Mouse (Mus musculus): ENCODE measurements around the gene Nedd9. TPM values are rescaled to one million over a fixed set of nuclear protein-coding genes. Genes with fewer than 3 reads are reported as not detected.

Nedd9 gene
- polyA plus RNA-seq, 1 experiment from 2014 or later = 19.3 TPM

DNA sequence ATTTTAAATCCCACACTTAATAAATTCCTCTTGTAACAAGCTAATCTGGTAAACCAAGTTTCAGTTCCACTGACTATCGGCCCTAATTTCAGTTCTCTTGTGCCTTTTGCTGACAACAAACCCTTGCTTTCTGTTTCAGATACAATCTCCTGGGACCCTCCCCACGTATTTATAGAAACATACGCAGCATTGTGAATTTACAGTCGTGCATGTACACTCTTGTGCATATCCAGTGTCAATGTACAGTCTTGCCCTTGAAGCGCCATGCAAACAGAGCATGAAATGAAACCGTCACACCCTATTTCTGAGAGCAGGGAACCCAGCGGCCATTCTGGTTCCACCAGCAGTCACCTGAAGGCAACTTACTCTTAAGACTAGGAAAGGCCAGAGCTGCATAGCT, 4.4 kb upstream of the Nedd9 start:
- Histone ChIP-seq H3K4me1 (peaks cover 4% of the 10 kb centered on the region; the same call in 1 of the 2 replicates), H3K9ac (no peak overlapping the region), H3K36me3 (no peaks in the 10 kb centered on the region), H3K27me3 (replicated peaks) (peaks cover 11% of the 10 kb centered on the region; the same call in 1 of the 2 replicates), H3K9me3 (no peaks in the 10 kb centered on the region), H3K27ac (replicated peaks) (no peak overlapping the region), H3K4me2 (no peak overlapping the region), H3K4me3 (no peak overlapping the region)
- WGBS = 78% methylated on average over 7 of the region's 7 CpGs
- no peak for ATAC-seq (ENCODE audit: extremely low read depth, insufficient number of reproducible peaks, low FRiP score, low TSS enrichment)

- H3K9me3 ChIP-seq = no peaks in the 10 kb centered on the region
- WGBS = 76% methylated on average over 8 of the region's 8 CpGs
- no peak for ATAC-seq (ENCODE audit: extremely low read depth, insufficient number of reproducible peaks, low FRiP score, low TSS enrichment)
- H3K4me3 ChIP-seq = no peak overlapping the region
- no peaks in the 10 kb centered on the region for H3K36me3 ChIP-seq
- H3K27ac ChIP-seq (replicated peaks) = no peak overlapping the region
- no peak overlapping the region for H3K9ac ChIP-seq
- H3K4me2 ChIP-seq = no peak overlapping the region
- peaks cover 11% of the 10 kb centered on the region; the same call in 1 of the 2 replicates for H3K27me3 ChIP-seq (replicated peaks)
- peaks cover 4% of the 10 kb centered on the region; the same call in 1 of the 2 replicates for H3K4me1 ChIP-seq
Observed at GRCm38 (mm10) chr13:41490282-41490681, 3.1 kb upstream of the Nedd9 start.

- Histone ChIP-seq H3K4me1 (peaks cover 4% of the 10 kb centered on the region; the same call in 1 of the 2 replicates), H3K9me3 (no peaks in the 10 kb centered on the region), H3K27me3 (replicated peaks) (peaks cover 11% of the 10 kb centered on the region; the same call in 1 of the 2 replicates), H3K4me3 (no peak overlapping the region), H3K27ac (replicated peaks) (no peak overlapping the region), H3K36me3 (no peaks in the 10 kb centered on the region), H3K4me2 (no peak overlapping the region), H3K9ac (no peak overlapping the region)
- no peak for ATAC-seq (ENCODE audit: extremely low read depth, insufficient number of reproducible peaks, low FRiP score, low TSS enrichment)
- WGBS = 62% methylated on average over 9 of the region's 9 CpGs
Observed at GRCm38 (mm10) chr13:41489705-41490275, 2.6 kb upstream of the Nedd9 start.

GRCm38 (mm10) chr13:41487409-41487743, 214 bp upstream of the Nedd9 start:
- H3K4me2 ChIP-seq = 0 out of 2 replicates have a peak overlapping the region, but pooled peaks have one; percentile 26
- peaks cover 4% of the 10 kb centered on the region; the same call in 1 of the 2 replicates for H3K4me1 ChIP-seq
- peaks cover 18% of the 10 kb centered on the region for H3K27me3 ChIP-seq (replicated peaks)
- H3K36me3 ChIP-seq = no peaks in the 10 kb centered on the region
- H3K9me3 ChIP-seq = no peaks in the 10 kb centered on the region
- H3K9ac ChIP-seq = no peak overlapping the region
- no peak overlapping the region for H3K27ac ChIP-seq (replicated peaks)
- ATAC-seq (ENCODE audit: extremely low read depth, insufficient number of reproducible peaks, low FRiP score, low TSS enrichment) = no peak
- H3K4me3 ChIP-seq = no peak overlapping the region
- 68% methylated on average over 2 of the region's 2 CpGs for WGBS

GRCm38 (mm10) chr13:41483966-41484365, 3.2 kb downstream of the Nedd9 start:
- WGBS = 86% methylated on average over 7 of the region's 7 CpGs
- H3K9me3 ChIP-seq = no peaks in the 10 kb centered on the region
- no peaks in the 10 kb centered on the region for H3K36me3 ChIP-seq
- H3K4me2 ChIP-seq = no peak overlapping the region
- H3K9ac ChIP-seq = no peak overlapping the region
- H3K4me3 ChIP-seq = no peak overlapping the region
- H3K4me1 ChIP-seq = peaks cover 7% of the 10 kb centered on the region; the same call in 1 of the 2 replicates
- no peak for ATAC-seq (ENCODE audit: extremely low read depth, insufficient number of reproducible peaks, low FRiP score, low TSS enrichment)
- peaks cover 33% of the 10 kb centered on the region for H3K27me3 ChIP-seq (replicated peaks)
- no peak overlapping the region for H3K27ac ChIP-seq (replicated peaks)

GRCm38 (mm10) chr13:41482408-41483011, 4.7 kb downstream of the Nedd9 start:
- Histone ChIP-seq H3K36me3 (no peaks in the 10 kb centered on the region), H3K4me1 (peaks cover 7% of the 10 kb centered on the region; the same call in 1 of the 2 replicates), H3K9ac (no peak overlapping the region), H3K9me3 (no peaks in the 10 kb centered on the region), H3K4me2 (no peak overlapping the region), H3K27me3 (replicated peaks) (peaks cover 31% of the 10 kb centered on the region), H3K4me3 (no peak overlapping the region), H3K27ac (replicated peaks) (no peak overlapping the region)
- WGBS = 73% methylated on average over 3 of the region's 3 CpGs
- ATAC-seq (ENCODE audit: extremely low read depth, insufficient number of reproducible peaks, low FRiP score, low TSS enrichment) = no peak

- Histone ChIP-seq H3K36me3 (no peaks in the 10 kb centered on the region), H3K27me3 (replicated peaks) (peaks cover 45% of the 10 kb centered on the region), H3K4me1 (peaks cover 6% of the 10 kb centered on the region; the same call in 1 of the 2 replicates), H3K9ac (no peak overlapping the region), H3K9me3 (no peaks in the 10 kb centered on the region), H3K4me3 (no peak overlapping the region), H3K27ac (replicated peaks) (no peak overlapping the region), H3K4me2 (no peak overlapping the region)
- 57% methylated on average over 15 of the region's 15 CpGs for WGBS
- ATAC-seq (ENCODE audit: extremely low read depth, insufficient number of reproducible peaks, low FRiP score, low TSS enrichment) = no peak
Observed at GRCm38 (mm10) chr13:41479737-41480435, 7.3 kb downstream of the Nedd9 start.

DNA sequence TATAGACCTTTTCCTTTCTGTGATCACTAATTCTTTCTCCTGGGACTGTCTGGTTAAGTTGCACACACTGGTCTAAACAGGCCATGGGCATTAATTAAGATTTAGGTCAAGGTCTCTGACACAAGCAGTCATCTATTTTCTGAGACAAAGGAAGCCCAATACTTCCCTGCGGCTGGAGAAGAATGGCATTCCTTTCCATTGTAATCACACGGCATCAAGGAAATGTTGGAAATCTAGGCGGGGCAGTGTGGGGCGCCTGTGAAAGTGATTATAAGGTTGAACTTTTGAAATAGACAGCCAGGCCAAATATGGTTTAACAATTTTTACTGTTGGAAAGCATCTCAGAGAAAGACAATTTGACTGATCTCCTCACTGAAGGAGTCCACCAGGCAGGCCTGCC, 10.9 kb downstream of the Nedd9 start:
- 65% methylated on average over 4 of the region's 4 CpGs for WGBS
- H3K36me3 ChIP-seq = no peaks in the 10 kb centered on the region
- H3K4me1 ChIP-seq = peaks cover 12% of the 10 kb centered on the region; the same call in 1 of the 2 replicates
- no peak for ATAC-seq (ENCODE audit: extremely low read depth, insufficient number of reproducible peaks, low FRiP score, low TSS enrichment)
- H3K9me3 ChIP-seq = no peaks in the 10 kb centered on the region
- no peak overlapping the region for H3K27ac ChIP-seq (replicated peaks)
- no peak overlapping the region for H3K4me3 ChIP-seq
- H3K9ac ChIP-seq = no peak overlapping the region
- H3K4me2 ChIP-seq = no peak overlapping the region
- peaks cover 60% of the 10 kb centered on the region for H3K27me3 ChIP-seq (replicated peaks)

DNA sequence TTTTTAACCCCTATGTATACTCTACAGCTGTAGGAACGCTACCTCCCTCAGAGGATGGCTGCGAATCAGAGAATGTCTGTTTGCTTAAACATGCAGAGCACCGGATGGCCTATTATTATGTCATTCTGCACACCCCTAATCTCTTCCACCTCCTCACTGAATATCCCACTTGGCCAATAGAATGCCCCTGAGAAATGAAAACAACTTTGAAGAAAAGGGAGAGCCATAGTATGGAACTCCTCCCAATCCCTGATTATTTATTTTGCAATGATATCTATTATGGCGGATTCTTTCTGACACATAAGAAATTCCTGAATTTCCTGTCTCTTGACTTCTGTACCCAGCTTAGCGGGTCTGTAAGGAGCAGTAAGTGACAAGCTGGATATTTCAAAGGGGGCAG, 12.8 kb downstream of the Nedd9 start:
- no peak overlapping the region for H3K4me2 ChIP-seq
- no peak overlapping the region for H3K9ac ChIP-seq
- no peak overlapping the region for H3K4me3 ChIP-seq
- no peak overlapping the region for H3K27ac ChIP-seq (replicated peaks)
- 66% methylated on average over 5 of the region's 5 CpGs for WGBS
- H3K36me3 ChIP-seq = no peaks in the 10 kb centered on the region
- peaks cover 9% of the 10 kb centered on the region; the same call in 1 of the 2 replicates for H3K4me1 ChIP-seq
- ATAC-seq (ENCODE audit: extremely low read depth, insufficient number of reproducible peaks, low FRiP score, low TSS enrichment) = no peak
- H3K9me3 ChIP-seq = no peaks in the 10 kb centered on the region
- H3K27me3 ChIP-seq (replicated peaks) = peaks cover 67% of the 10 kb centered on the region

- ATAC-seq (ENCODE audit: extremely low read depth, insufficient number of reproducible peaks, low FRiP score, low TSS enrichment) = no peak
- no peaks in the 10 kb centered on the region for H3K9me3 ChIP-seq
- WGBS = 82% methylated on average over 4 of the region's 4 CpGs
- H3K36me3 ChIP-seq = no peaks in the 10 kb centered on the region
- H3K4me2 ChIP-seq = no peak overlapping the region
- peaks cover 72% of the 10 kb centered on the region for H3K27me3 ChIP-seq (replicated peaks)
- H3K4me3 ChIP-seq = no peak overlapping the region
- no peak overlapping the region for H3K9ac ChIP-seq
- H3K4me1 ChIP-seq = peaks cover 9% of the 10 kb centered on the region; the same call in 1 of the 2 replicates
- no peak overlapping the region for H3K27ac ChIP-seq (replicated peaks)
Observed at GRCm38 (mm10) chr13:41473504-41473903, 13.7 kb downstream of the Nedd9 start.

GRCm38 (mm10) chr13:41472878-41473424, 14.2 kb downstream of the Nedd9 start:
- H3K9ac ChIP-seq = no peak overlapping the region
- no peak overlapping the region for H3K27ac ChIP-seq (replicated peaks)
- ATAC-seq (ENCODE audit: extremely low read depth, insufficient number of reproducible peaks, low FRiP score, low TSS enrichment) = no peak
- H3K4me2 ChIP-seq = no peak overlapping the region
- no peaks in the 10 kb centered on the region for H3K36me3 ChIP-seq
- peaks cover 77% of the 10 kb centered on the region for H3K27me3 ChIP-seq (replicated peaks)
- peaks cover 9% of the 10 kb centered on the region; the same call in 1 of the 2 replicates for H3K4me1 ChIP-seq
- H3K9me3 ChIP-seq = no peaks in the 10 kb centered on the region
- no peak overlapping the region for H3K4me3 ChIP-seq
- 67% methylated on average over 5 of the region's 5 CpGs for WGBS

Measured in heart, embryonic 13.5 days (tissue).